Mouse (Mus musculus) gastrocnemius, postnatal 4 days (tissue): ENCODE measurements around the gene Cpsf3. TPM values are rescaled to one million over a fixed set of nuclear protein-coding genes. Genes with fewer than 3 reads are reported as not detected.
A peak's percentile ranks its signal among the peaks of the same experiment; 100 is the strongest.

ENCODE experiments used
- DNase-seq, 2 experiments: peaks; one replicate each; pipeline ENCODE4 v3.0.0; 2021 to 2022; ENCODE audit warnings: low spot score in 2 of 2, mixed read lengths in 2 of 2
- total RNA-seq, 2 experiments: library from RNA; stranded (reverse); gene quantifications; 2 replicates each; pipeline ENCODE4 v1.2.3; 2021

Gene Cpsf3
- total RNA-seq, 2 experiments from 2014 or later: 38.9 to 43.3 TPM

GRCm38 (mm10) chr12:21288716-21289395, 3.7 kb downstream of the Cpsf3 start:
- no peak for DNase-seq

- DNase-seq: no peak
These were observed 4.5 kb downstream of the Cpsf3 start for GRCm38 (mm10) chr12:21289651-21290050.

- DNase-seq: no peak
These were observed 13.7 kb downstream of the Cpsf3 start for GRCm38 (mm10) chr12:21298856-21299255.

- DNase-seq: no peak
These were observed 16.1 kb downstream of the Cpsf3 start for GRCm38 (mm10) chr12:21301324-21301723.

- no peak for DNase-seq
These were observed 16.7 kb downstream of the Cpsf3 start for GRCm38 (mm10) chr12:21301932-21302331.

GRCm38 (mm10) chr12:21302361-21302783, 17.2 kb downstream of the Cpsf3 start:
- no peak for DNase-seq

- DNase-seq: no peak
These were observed 20.6 kb downstream of the Cpsf3 start for GRCm38 (mm10) chr12:21305741-21306140.

- DNase-seq: no peak
These were observed 21.5 kb downstream of the Cpsf3 start for GRCm38 (mm10) chr12:21306721-21307120.

GRCm38 (mm10) chr12:21312201-21312600, 27.0 kb downstream of the Cpsf3 start:
- no peak for DNase-seq

GRCm38 (mm10) chr12:21315923-21316868, 31.0 kb downstream of the Cpsf3 start, which contains the start of gene Iah1:
TSS of gene Iah1 (plus strand) at chr12:21316389.
- DNase-seq: peak; percentile 70 to 80

- DNase-seq: no peak
These were observed 31.7 kb downstream of the Cpsf3 start for GRCm38 (mm10) chr12:21316869-21317265.

GRCm38 (mm10) chr12:21318143-21318895, 33.1 kb downstream of the Cpsf3 start:
- DNase-seq: peak in 1 of 2 experiments; percentile 66

GRCm38 (mm10) chr12:21320317-21320716, 35.1 kb downstream of the Cpsf3 start:
- DNase-seq: no peak

GRCm38 (mm10) chr12:21321170-21321569, 36.0 kb downstream of the Cpsf3 start:
- no peak for DNase-seq

- DNase-seq: no peak
These were observed 37.1 kb downstream of the Cpsf3 start for GRCm38 (mm10) chr12:21322296-21322695.

GRCm38 (mm10) chr12:21322856-21323255, 37.7 kb downstream of the Cpsf3 start:
- no peak for DNase-seq

GRCm38 (mm10) chr12:21324101-21324500, 38.9 kb downstream of the Cpsf3 start:
- no peak for DNase-seq

GRCm38 (mm10) chr12:21325266-21325665, 40.1 kb downstream of the Cpsf3 start:
- no peak for DNase-seq

GRCm38 (mm10) chr12:21326325-21326724, 41.1 kb downstream of the Cpsf3 start:
- DNase-seq: no peak

- no peak for DNase-seq
These were observed 44.6 kb downstream of the Cpsf3 start for GRCm38 (mm10) chr12:21329661-21330400.
